Mouse (Mus musculus) olfactory bulb, adult 2 months (tissue): ENCODE measurements around the gene Dusp18.

ENCODE experiments used
- CTCF ChIP-seq: fragments of 200-500 bp; IDR thresholded peaks from 2 replicates; pipeline ENCODE4 v1.5.1; 2012; ENCODE audit warnings: low read depth, mild to moderate bottlenecking, low read length, moderate library complexity; ENCODE audit not compliant: insufficient read depth
- POLR2A ChIP-seq: fragments of 200-500 bp; IDR thresholded peaks from 2 replicates; pipeline ENCODE4 v1.6.1; 2012; ENCODE audit warnings: mild to moderate bottlenecking, low read depth, low read length, moderate library complexity; ENCODE audit not compliant: insufficient read depth

- no peak for TF ChIP-seq POLR2A
- TF ChIP-seq CTCF = no peak
These were observed 40.9 kb upstream of the Dusp18 start for GRCm38 (mm10) chr11:3854156-3854555.
